Mouse (Mus musculus): ENCODE data around the gene Enpp3. TPM values are rescaled to one million over a fixed set of nuclear protein-coding genes. Genes with fewer than 3 reads are reported as not detected.

Enpp3 gene
- total RNA-seq, 2 experiments from 2014 or later: 0.85 TPM; not detected in 1

Other genes starting within 250 kb of the Enpp3 start
- 1.7 TPM in 1 of 2 replicates, not detected in the other for gene Ccn2, start 247.4 kb downstream of the Enpp3 start, total RNA-seq (2015; ENCODE audit: low replicate concordance)
- 0.70 TPM in 1 of 2 replicates, not detected in the other for gene Ccn2, start 247.4 kb downstream of the Enpp3 start, total RNA-seq (2017; ENCODE audit: low replicate concordance)
- gene Enpp1, start 130.7 kb downstream of the Enpp3 start, total RNA-seq (2015; ENCODE audit: low replicate concordance): 0.38 and 0.42 TPM in 2 replicates
- 0.09 and 0.70 TPM in 2 replicates for gene Enpp1, start 130.7 kb downstream of the Enpp3 start, total RNA-seq (2017; ENCODE audit: low replicate concordance)
- 5.2 and 7.9 TPM in 2 replicates for gene Med23, start 27.2 kb upstream of the Enpp3 start, total RNA-seq (2015; ENCODE audit: low replicate concordance)
- 9.1 and 12.2 TPM in 2 replicates for gene Med23, start 27.2 kb upstream of the Enpp3 start, total RNA-seq (2017; ENCODE audit: low replicate concordance)
- not detected in 2 replicates for gene Arg1, start 84.7 kb upstream of the Enpp3 start, total RNA-seq (2015; ENCODE audit: low replicate concordance)
- 0.42 and 0.77 TPM in 2 replicates for gene Arg1, start 84.7 kb upstream of the Enpp3 start, total RNA-seq (2017; ENCODE audit: low replicate concordance)